Mouse (Mus musculus) hindbrain, embryonic 14.5 days (tissue): ENCODE data around the gene Mfsd4b3. TPM values are rescaled to one million over a fixed set of nuclear protein-coding genes. Genes with fewer than 3 reads are reported as not detected.
A peak's percentile ranks its signal among the peaks of the same experiment; 100 is the strongest.
"Not testable (repeated sequence)": the region's sequence is repeated elsewhere in the genome, so short reads cannot be mapped to it uniquely, and the experiment has no call there.

Source experiments
- ATAC-seq: fragments of 200-750 bp; cut with Nextera tagmentation; 2 replicates; pipeline ENCODE4 v1.8.0; 2017; ENCODE audit warnings: moderate number of reproducible peaks, mild to moderate bottlenecking, moderate TSS enrichment, moderate library complexity; ENCODE audit not compliant: low FRiP score
- DNase-seq: peaks from one replicate; pipeline ENCODE4 v3.0.0-alpha.2; 2015; ENCODE audit warnings: low spot score
- H3K27ac ChIP-seq: fragments of 300-500 bp; sonication (generic); 2 replicates; pipeline ENCODE4 v1.5.1; 2014; ENCODE audit warnings: mild to moderate bottlenecking, moderate library complexity
- H3K27me3 ChIP-seq: fragments of 300-500 bp; sonication (generic); 2 replicates; pipeline ENCODE4 v1.6.1; 2014; ENCODE audit warnings: mild to moderate bottlenecking, low read length, mixed read lengths; ENCODE audit not compliant: control insufficient read depth, insufficient read depth
- H3K36me3 ChIP-seq: fragments of 300-500 bp; sonication (generic); replicated peaks from 2 replicates; pipeline ENCODE4 v1.6.1; 2014; ENCODE audit not compliant: control insufficient read depth, insufficient read depth
- H3K4me1 ChIP-seq: fragments of 300-500 bp; sonication (generic); replicated peaks from 2 replicates; pipeline ENCODE4 v1.6.1; 2014; ENCODE audit warnings: antibody characterized with exemption, low read length, mixed read lengths; ENCODE audit not compliant: control insufficient read depth, insufficient read depth
- H3K4me2 ChIP-seq: fragments of 300-500 bp; sonication (generic); replicated peaks from 2 replicates; pipeline ENCODE4 v1.6.1; 2014; ENCODE audit warnings: mild to moderate bottlenecking, moderate library complexity
- H3K4me3 ChIP-seq: fragments of 300-500 bp; sonication (generic); replicated peaks from 2 replicates; pipeline ENCODE4 v1.5.1; 2014; ENCODE audit warnings: mild to moderate bottlenecking, low read length
- H3K9ac ChIP-seq: fragments of 300-500 bp; sonication (generic); 2 replicates; pipeline ENCODE4 v1.6.1; 2014
- H3K9me3 ChIP-seq: fragments of 300-500 bp; sonication (generic); 2 replicates; pipeline ENCODE4 v1.6.1; 2016; ENCODE audit warnings: low read length; ENCODE audit not compliant: control insufficient read depth
- WGBS: fragments of 180-500 bp; shearing (Covaris S2); extraction: QIAGEN DNeasy Blood & Tissue Kit; methylation state at CpG from one replicate; pipeline ENCODE4 v1.1.7; 2014; 5-methylcytosine and 5-hydroxymethylcytosine counted together
- polyA plus RNA-seq: library from polyadenylated mRNA; unstranded; fragments of >200 nt; fragmentation: Nextera tagmentation; extraction: Ambion mirVana; gene quantifications from 2 replicates; pipeline ENCODE4 v1.2.1, GENCODE M21; 2014

Gene Mfsd4b3
- polyA plus RNA-seq, 1 experiment from 2014 or later = 0.31 TPM

DNA sequence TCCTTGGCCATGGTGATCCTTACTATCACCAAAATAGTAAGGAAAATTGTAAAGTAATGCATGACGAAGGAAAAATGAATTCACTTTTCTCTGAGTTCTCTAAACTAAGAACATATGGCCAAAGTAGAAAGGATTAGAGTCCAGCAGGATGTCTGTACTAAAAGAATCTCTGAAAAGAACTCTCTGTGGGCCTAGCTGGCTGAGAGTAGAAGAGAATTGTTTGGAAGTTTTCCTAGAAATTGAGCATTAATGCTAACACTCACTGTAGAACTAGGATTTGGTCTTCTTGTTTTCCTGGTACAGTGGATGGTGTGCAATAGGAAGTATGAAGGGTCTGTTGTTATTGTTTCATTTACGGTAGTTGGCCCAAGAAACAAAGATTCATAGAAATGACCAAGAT is 4.8 kb downstream of the Mfsd4b3 start:
- Histone ChIP-seq H3K36me3 (no peaks in the 10 kb centered on the region), H3K4me1 (0 out of 2 replicates have a peak, but pooled peaks cover 3% of the 10 kb centered on the region), H3K27me3 (peaks cover 5% of the 10 kb centered on the region; the same call in 1 of the 2 replicates), H3K9me3 (no peaks in the 10 kb centered on the region), H3K4me2 (no peak overlapping the region), H3K4me3 (no peak overlapping the region), H3K9ac (no peak overlapping the region), H3K27ac (no peak overlapping the region)
- DNase-seq = no peak
- ATAC-seq = no peak
- WGBS = 83% methylated on average over 2 of the region's 2 CpGs

DNA sequence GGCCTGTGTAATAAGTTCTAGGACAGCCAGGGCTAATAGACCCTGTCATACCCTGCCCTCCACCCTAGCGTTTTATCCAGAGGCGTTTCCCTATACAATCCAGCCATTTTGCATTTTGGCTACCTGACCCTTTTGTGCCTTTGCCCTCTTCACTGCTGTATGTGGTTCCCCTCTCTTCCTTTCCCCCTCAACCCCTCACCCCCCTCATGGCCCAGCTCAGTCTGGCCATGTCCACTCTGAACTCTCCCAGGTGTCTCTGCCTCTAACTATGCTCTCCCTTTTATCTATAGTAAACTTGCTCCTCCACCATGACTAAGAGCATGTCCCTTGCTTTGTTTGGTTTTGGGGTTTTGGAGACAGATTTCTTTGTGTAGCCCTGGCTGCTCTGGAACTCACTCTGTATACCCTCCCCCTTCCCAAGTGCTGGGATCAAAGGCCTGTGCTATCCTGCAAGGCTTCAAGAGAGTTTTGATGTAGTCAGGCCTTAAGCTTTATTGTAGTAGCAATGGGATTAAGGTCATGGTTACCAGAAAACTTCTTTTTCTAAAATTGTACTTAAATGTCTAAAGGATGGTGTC is 10.5 kb downstream of the Mfsd4b3 start:
- no peak for ATAC-seq
- Histone ChIP-seq H3K36me3 (no peaks in the 10 kb centered on the region), H3K4me2 (no peak overlapping the region), H3K4me1 (no peaks in the 10 kb centered on the region), H3K4me3 (no peak overlapping the region), H3K9me3 (no peaks in the 10 kb centered on the region), H3K9ac (no peak overlapping the region), H3K27me3 (no peaks in the 10 kb centered on the region), H3K27ac (no peak overlapping the region)
- no peak for DNase-seq
- 93% methylated on average over 2 of the region's 2 CpGs for WGBS

DNA sequence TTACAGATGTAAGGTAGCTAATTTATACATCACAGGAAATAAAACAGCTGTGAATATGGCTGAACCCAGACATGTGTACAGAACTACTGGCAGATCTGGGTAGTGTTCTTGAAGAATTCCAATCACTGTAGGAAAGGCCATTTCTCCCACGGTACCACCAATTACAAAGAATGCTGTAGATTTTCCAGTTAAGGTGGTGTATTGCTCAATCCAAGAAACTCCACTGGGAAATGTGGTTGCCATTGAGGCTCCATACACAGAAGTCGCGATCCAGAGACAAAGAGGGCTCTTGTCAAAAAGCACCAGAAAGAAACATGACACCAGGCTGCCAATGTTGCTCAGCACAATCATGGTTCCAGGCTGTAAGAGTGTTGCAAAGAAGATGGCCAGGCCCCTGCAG is 12.8 kb downstream of the Mfsd4b3 start:
- not testable (repeated sequence) for H3K4me2 ChIP-seq, H3K9me3 ChIP-seq, DNase-seq, H3K27me3 ChIP-seq, H3K4me3 ChIP-seq, H3K4me1 ChIP-seq, H3K27ac ChIP-seq, H3K9ac ChIP-seq, ATAC-seq, H3K36me3 ChIP-seq
- WGBS = 80% methylated on average over 3 of the region's 3 CpGs

DNA sequence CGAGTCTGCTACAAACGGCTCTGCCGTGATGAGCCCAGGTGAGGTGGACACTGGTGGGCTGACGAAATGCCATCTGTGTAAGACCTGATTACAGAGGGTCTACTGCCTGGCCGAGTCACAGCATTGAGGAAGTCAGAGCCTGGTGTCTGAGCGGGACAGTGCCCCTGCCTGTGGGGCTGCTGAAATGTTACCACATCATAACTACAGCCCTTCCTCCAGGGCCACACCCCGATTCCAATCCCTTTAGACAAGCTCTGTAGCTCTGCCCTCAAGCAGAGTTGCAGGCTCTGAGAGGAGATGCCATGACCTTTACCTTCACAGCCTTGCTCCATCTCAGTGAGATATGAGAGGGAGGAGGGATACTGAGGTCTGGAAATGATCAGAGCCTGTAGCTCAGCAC is 23.4 kb downstream of the Mfsd4b3 start:
- H3K4me3 ChIP-seq = no peak overlapping the region
- H3K27me3 ChIP-seq = no peaks in the 10 kb centered on the region
- H3K36me3 ChIP-seq = no peaks in the 10 kb centered on the region
- H3K4me2 ChIP-seq = no peak overlapping the region
- no peaks in the 10 kb centered on the region for H3K9me3 ChIP-seq
- H3K27ac ChIP-seq = no peak overlapping the region
- no peak overlapping the region for H3K9ac ChIP-seq
- 86% methylated on average over 7 of the region's 7 CpGs for WGBS
- H3K4me1 ChIP-seq = no peaks in the 10 kb centered on the region
- no peak for ATAC-seq
- no peak for DNase-seq

DNA sequence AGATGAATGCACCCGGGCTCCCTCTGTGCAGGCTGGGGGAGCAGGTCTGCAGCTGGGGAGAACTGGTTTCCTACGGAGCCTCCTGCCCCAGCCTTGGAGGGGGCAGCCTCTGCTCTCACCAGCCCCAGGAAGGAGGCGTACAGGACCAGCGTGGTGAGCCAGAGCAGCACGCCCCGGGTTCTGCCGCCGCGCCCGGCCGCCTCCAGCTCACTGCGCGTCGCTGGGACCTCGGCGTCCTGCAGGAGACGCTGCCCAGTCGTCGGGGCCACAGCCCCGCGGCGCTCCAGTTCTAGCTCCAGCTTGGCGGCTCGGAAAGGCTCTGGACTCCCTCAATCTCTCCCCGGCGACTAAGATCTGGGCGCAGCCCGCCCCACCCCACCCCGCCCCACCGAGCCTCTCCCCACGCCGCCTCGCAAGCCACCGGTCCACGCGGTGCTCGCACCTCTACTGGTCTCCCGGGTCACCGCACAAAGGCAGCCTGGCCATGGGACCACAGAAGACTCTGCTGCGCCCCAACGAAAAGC is 33.3 kb downstream of the Mfsd4b3 start, which contains the start of gene Mfsd4b2:
Mfsd4b2 (minus strand) TSS at position 308 of the 524 bp plus-strand sequence.
- peaks cover 7% of the 10 kb centered on the region; the same call in 1 of the 2 replicates for H3K4me1 ChIP-seq
- H3K27me3 ChIP-seq = peaks cover 18% of the 10 kb centered on the region
- WGBS = 3% methylated on average over 39 of the region's 41 CpGs
- H3K36me3 ChIP-seq = no peaks in the 10 kb centered on the region
- peak; percentile 33 for DNase-seq
- H3K4me3 ChIP-seq = peak within 1 kb of the TSS; percentile 41
- ATAC-seq = peak; percentile 57; the same call in 1 of the 2 replicates
- peak within 1 kb of the TSS; percentile 73 for H3K4me2 ChIP-seq
- H3K9ac ChIP-seq = peak within 1 kb of the TSS; percentile 53
- no peaks in the 10 kb centered on the region for H3K9me3 ChIP-seq
- H3K27ac ChIP-seq = no peak within 1 kb of the TSS

DNA sequence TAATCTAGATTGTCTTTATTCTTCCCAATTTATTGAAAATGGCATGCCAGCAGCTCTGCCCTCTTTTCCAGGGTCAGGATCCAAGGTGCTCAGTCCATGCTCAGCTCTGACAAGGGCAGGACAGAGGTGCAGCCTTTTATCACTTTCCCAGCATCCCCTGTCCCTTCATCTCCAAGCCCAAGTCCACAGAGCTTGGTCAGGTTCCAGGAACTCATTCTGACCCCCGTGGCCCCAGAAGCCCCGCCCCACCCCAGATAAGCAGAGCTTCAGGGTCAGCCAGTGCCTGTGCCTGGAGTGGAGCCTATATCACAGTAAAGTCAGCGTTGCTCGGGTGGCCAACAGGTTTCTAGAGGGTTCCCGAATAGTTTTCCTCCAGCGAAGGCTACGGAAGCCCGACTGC is 35.4 kb downstream of the Mfsd4b3 start:
- WGBS = 75% methylated on average over 8 of the region's 8 CpGs

DNA sequence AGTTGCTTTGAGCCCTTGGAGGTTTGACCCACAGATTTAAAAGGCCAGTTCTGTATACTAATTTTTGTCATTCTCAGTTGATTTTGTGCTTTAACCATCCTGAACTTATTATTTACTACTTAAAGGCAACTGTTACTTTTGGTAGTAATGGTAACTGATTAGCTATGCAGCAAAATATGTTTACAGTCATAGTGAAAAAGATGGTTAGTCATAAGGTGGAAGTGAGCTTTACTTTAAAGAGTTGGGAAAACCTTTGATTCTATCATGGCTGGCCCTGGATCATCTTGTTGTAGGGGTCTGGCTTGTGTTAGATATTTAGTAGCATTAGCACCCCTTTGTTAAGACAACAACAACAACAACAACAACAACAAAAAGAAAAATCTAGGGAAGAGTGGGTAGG is 47.3 kb downstream of the Mfsd4b3 start:
- H3K9me3 ChIP-seq = no peaks in the 10 kb centered on the region
- H3K9ac ChIP-seq = no peak overlapping the region
- no peak for DNase-seq
- H3K4me2 ChIP-seq = no peak overlapping the region
- H3K4me3 ChIP-seq = no peak overlapping the region
- H3K27me3 ChIP-seq = no peaks in the 10 kb centered on the region
- no peaks in the 10 kb centered on the region for H3K36me3 ChIP-seq
- no peak for ATAC-seq
- H3K4me1 ChIP-seq = no peaks in the 10 kb centered on the region
- no peak overlapping the region for H3K27ac ChIP-seq

More for the DNA sequence above, 35.4 kb downstream of the Mfsd4b3 start:
- H3K36me3 ChIP-seq, ATAC-seq, H3K4me2 ChIP-seq, H3K9me3 ChIP-seq, H3K4me3 ChIP-seq, H3K4me1 ChIP-seq, DNase-seq, H3K9ac ChIP-seq, H3K27ac ChIP-seq: not testable (repeated sequence)
- H3K27me3 ChIP-seq = peaks cover 18% of the 10 kb centered on the region

DNA sequence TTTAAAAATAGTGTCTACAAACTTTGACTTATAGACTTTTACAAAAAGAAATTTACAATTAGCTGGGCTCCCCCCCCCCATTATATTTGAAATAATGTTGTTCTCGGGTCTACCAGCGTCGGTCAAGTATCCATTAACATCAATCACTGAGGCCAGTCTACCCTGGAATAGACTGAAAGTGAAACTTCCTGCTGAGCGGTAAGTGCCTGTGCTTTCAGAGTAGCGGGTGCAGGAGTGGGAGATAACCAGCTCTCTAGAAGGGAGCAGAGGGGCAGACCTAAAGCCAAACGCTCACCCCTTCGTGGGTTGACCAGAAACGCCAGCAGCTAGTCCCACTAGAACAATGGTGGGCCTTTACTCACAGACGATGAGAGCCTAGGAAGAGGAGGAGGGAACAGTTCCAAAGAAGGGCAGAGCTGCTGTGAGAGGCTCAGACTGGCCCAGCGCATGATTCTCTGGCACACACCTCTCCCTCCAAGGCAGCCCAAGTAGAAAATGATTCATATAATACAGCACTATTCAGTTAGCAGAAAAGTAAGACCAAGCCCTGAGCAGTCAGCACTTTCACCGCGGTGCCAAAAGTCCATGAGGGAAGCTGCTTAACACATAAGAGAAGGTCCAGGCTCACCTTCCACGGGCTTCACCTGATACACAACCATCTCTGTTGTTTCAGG is 51.0 kb downstream of the Mfsd4b3 start:
- Histone ChIP-seq H3K4me2 (no peak overlapping the region), H3K27ac (no peak overlapping the region), H3K27me3 (no peaks in the 10 kb centered on the region), H3K9ac (no peak overlapping the region), H3K9me3 (no peaks in the 10 kb centered on the region), H3K36me3 (no peaks in the 10 kb centered on the region), H3K4me3 (no peak overlapping the region), H3K4me1 (no peaks in the 10 kb centered on the region)
- DNase-seq (no peak), ATAC-seq (no peak)
- 70% methylated on average over 13 of the region's 13 CpGs for WGBS

DNA sequence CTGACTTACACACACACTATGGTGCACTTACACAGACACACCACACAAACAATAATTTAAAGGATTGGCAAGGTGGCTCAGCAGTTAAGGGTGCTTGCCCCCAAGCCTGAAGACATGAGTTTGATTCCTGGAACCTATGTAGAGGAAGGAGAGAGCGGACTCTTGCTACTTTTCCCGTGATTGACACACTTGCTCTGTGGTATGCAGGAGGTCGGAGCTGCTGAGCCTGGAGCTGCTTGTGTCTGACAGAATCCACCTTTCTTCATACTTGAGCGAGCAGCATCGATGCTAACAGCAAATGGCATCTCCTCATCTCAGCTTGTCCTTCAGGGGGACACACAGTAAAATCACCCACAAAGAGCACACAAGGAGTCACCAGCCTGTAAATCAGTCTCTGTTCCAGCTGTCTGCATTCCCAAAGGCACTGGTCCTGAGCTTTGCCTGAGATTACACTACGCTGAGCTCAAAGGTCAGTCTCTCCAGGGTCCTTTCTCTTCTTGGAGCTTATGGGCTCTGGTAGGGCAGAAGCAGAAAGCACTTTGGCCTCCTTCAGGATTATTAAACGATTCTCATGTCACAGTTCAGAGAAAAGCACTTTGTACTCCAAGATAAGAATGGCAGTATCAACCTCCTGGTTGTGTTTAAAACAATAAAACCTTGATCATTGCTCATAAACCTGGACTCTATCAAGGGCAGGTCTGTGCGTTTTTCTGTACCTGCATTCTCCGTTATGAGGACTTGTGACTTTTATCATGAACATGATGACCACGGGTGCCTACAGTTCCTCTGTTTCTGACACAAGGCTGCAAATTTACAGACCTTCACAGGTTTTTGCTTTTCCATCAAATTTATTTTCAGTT is 52.9 kb downstream of the Mfsd4b3 start:
- H3K4me2 ChIP-seq = no peak overlapping the region
- ATAC-seq = no peak
- no peak overlapping the region for H3K27ac ChIP-seq
- no peaks in the 10 kb centered on the region for H3K27me3 ChIP-seq
- H3K36me3 ChIP-seq = no peaks in the 10 kb centered on the region
- no peak overlapping the region for H3K9ac ChIP-seq
- 83% methylated on average over 10 of the region's 10 CpGs for WGBS
- no peak for DNase-seq
- H3K4me3 ChIP-seq = no peak overlapping the region
- H3K9me3 ChIP-seq = no peaks in the 10 kb centered on the region
- H3K4me1 ChIP-seq = no peaks in the 10 kb centered on the region
